Mouse (Mus musculus): Measurements from ENCODE around the gene Chmp2a.

Chmp2a gene

DNA sequence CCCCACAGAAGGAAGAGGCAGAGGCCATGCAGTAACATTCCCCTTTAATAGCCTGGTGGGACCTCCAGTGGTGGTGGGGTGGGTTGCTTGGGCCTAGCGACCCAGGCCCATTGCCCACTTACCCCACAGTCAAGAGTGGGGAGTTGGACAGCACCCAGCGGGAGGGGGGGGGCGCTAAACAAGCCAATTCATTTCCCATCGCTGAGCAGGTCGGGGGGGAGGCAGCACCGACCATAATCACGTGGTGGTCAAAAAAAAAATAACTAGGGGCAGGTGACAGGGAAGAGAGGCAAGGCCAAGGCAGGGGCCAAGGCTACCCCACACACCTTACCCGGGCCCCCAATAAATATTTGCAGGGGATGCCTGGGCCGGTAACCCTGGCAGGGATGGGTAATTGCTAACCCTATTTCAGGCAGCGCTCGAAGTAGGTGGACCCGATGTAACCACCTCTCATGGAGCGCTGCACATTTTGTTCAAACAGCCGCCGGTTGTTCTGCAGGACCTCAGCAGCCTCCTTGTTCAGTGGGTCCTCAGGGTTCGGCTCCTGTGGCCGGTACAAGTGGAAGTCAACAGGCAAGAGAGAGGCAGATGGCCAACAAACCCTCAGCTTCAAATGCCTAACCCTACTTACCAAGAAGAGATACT is 726 bp upstream of the Chmp2a start:
- no peak for DNase-seq (ENCODE audit: extremely low read depth, low read depth)

DNA sequence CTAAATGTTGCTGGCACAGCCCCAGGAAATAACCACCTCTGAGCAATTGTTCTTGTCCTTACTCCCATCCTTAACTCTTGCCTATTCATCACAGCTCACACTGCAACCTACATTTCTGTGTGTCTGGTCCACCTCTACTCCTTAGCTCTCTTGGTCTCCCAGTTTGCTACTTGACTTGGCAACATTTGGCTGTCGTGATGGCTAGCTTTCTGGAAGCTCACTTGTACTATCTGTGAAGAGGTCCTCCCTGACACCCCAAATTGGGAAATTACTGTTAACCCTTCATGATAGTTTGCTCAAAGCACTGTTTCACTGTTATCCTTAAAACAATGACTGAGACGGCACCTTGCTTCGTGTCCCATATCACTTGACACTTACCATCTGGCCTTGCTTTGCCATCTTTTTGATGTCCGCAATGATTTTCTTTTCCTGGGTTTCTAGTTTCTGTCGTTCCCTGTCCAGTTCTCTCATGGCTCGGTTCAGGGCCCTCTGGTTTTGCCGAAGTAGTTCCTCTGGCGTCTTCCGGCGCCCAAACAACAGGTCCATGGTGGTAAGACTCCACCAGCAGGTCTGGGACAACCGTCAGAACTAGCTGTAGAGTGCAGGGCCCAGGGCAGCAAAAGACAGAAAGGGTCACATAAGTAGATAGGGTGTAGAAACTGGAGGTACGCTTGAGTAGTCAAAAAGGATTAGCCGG is 1.0 kb downstream of the Chmp2a start:
- DNase-seq (ENCODE audit: extremely low read depth, low read depth): no peak

- no peak for DNase-seq (ENCODE audit: extremely low read depth, low read depth)
Observed at GRCm38 (mm10) chr7:13032541-13032940, 2.1 kb downstream of the Chmp2a start.

GRCm38 (mm10) chr7:13031983-13032382 is 2.6 kb downstream of the Chmp2a start:
- DNase-seq (ENCODE audit: extremely low read depth, low read depth): no peak

- no peak for DNase-seq (ENCODE audit: extremely low read depth, low read depth)
Observed at GRCm38 (mm10) chr7:13031069-13031468, 3.5 kb downstream of the Chmp2a start.

- no peak for DNase-seq (ENCODE audit: extremely low read depth, low read depth)
Observed at GRCm38 (mm10) chr7:13028986-13029385, 5.6 kb downstream of the Chmp2a start.

DNA sequence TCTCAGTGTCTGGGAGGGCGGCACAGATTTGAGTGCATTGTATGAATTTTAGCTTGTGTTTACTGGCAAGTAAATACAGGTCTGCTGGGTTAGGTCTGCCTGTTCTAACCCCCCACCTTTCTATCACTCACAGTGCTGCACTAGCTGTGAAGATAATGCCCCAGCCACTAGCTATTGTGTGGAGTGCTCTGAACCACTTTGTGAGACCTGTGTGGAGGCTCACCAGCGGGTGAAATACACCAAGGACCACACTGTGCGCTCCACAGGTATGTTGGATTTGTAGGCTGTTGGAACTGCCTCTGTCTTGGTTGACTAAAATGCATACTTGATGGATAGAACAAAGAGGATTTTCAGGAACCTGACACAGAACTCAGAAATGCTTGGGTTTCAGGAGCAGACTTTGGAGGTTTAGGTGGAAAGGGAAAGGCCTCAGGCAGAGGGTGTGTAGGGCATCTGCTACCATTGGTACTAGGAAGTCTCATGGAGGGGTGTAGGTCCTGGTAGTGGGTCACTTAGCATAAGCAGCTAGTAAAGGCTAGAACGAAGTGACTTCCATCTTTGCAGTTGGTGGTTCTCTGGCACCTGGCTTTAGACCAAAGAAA is 9.0 kb downstream of the Chmp2a start:
- no peak for DNase-seq (ENCODE audit: extremely low read depth, low read depth)

DNA sequence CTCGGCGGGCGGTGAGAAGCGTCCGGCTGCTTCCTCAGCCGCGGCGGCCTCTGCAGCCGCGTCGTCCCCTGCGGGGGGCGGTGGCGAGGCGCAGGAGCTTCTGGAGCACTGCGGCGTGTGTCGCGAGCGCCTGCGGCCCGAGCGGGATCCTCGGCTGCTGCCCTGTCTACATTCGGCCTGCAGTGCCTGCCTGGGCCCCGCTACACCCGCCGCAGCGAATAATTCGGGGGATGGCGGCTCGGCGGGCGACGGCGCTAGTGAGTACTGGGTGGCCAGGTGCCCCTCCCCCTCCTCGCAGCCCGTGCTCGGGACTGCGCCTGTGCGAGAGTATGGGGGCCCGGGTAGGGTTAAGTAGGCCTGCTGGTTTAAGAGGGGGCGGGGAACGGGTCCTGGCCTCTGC is 9.8 kb downstream of the Chmp2a start:
- DNase-seq (ENCODE audit: extremely low read depth, low read depth): no peak

DNA sequence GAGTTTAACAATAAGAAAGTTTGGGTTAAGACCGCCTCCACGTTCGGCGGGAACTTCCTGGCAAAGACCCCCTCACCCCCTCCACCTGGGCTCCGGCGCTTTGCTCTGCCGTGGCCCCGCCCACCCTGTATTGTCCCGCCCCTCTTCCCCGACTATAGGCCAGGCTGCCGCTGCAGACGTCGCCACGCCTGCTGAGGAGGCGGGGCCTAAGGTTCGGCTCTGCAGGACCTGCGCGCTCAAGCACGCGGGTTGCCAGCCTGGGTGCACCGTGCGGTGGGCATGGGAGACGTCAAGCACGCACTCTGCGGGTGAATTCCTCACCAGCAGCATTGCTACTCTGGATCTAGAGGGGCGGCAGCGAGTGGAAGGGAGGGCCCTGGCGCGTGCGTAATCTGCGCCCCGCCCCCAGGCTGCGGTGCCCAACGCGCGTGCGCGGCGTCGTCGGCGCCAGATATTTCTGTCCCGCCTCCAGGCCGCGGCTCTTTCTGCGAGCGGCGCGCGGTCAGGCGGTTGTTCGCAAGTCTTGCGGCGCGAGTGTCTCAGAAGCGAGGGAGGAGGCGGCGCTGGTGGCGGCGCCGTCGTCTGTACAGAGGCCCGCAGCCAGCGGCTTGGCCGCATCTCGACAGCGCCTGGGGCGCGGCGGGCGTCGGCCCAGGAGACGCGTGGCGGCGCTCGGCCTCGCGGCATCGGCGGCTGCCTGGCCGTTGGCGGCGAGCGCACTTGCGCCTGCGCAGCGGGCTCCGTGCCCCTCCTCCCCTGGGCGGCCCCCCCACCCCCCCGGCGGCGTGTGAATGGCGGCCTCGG is 10.5 kb downstream of the Chmp2a start:
- DNase-seq (ENCODE audit: extremely low read depth, low read depth): peak; percentile 71

DNA sequence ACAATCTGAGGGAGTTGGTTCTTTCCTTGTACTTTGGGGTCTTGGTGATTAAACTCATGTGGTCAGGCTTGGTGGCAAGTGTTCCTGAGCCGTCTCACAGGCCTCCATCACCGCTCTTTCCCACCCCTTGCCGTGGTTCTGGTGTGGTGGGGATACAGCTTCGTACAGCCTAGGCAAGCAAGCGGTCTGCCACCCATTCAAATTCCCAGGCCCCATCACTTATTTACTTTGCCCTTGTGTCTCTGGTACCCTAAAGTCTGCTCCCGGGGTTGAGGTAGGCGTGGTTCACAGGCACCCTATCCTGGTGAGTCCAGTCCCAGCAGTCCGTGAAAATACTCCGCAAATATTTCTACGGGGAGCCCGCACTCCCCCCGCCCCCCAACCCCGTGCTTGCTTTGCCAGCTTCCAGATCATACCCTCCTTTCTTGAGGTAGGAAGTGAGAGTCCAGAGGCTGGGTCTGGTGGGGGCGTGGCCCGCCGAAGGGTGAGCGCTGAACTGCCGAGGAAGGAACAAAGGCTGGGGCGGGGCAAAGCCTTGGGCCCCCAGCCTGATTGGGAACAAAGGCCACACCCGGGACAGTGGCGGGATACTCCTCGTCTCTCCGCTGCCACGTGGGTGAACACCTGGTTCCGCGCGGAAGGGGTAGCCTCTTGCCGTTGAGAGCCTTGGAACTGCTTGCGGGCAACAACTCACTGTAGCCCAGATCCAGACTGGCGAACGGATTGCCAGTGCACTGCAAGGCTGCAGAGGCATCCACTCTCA is 11.7 kb downstream of the Chmp2a start:
- DNase-seq (ENCODE audit: extremely low read depth, low read depth): peak; percentile 81

DNA sequence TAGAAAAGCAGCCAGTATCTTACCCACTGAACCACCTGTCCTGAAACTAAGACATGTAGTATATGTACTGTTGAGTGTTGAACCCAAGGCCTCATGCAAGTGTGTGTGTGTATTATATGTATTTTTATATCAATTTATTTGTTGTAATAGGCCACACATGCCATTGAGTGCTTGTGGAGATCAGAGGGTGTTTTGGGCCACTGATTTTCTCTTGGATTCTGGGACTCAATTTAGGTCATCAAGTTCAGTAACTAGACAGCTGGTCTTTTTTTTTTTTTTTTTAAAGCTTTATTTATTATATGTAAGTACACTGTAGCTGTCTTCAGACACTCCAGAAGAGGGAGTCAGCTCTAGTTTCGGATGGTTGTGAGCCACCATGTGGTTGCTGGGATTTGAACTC is 19.4 kb downstream of the Chmp2a start:
- no peak for DNase-seq (ENCODE audit: extremely low read depth, low read depth)

GRCm38 (mm10) chr7:13014275-13014839 is 20.2 kb downstream of the Chmp2a start:
- DNase-seq (ENCODE audit: extremely low read depth, low read depth): no peak

DNA sequence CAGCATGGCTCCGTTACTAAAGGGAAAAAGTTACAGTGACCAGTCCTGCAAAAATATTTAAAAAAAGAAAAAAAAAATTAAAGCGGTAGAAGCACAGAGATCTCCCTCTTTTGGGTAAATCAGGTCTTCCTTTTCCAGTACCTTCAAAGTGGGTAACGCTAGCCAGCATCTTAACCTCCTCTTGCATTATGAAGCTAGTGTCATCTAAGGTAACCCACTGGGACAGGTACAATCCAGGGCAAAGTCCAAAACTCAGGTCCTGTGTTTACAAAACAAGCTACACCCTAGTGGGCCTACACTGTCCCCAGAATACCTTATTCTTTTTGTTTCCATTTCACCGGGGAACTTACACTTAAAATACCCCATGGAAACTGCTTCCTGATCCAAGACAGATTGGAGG is 20.9 kb downstream of the Chmp2a start:
- DNase-seq (ENCODE audit: extremely low read depth, low read depth): no peak

DNA sequence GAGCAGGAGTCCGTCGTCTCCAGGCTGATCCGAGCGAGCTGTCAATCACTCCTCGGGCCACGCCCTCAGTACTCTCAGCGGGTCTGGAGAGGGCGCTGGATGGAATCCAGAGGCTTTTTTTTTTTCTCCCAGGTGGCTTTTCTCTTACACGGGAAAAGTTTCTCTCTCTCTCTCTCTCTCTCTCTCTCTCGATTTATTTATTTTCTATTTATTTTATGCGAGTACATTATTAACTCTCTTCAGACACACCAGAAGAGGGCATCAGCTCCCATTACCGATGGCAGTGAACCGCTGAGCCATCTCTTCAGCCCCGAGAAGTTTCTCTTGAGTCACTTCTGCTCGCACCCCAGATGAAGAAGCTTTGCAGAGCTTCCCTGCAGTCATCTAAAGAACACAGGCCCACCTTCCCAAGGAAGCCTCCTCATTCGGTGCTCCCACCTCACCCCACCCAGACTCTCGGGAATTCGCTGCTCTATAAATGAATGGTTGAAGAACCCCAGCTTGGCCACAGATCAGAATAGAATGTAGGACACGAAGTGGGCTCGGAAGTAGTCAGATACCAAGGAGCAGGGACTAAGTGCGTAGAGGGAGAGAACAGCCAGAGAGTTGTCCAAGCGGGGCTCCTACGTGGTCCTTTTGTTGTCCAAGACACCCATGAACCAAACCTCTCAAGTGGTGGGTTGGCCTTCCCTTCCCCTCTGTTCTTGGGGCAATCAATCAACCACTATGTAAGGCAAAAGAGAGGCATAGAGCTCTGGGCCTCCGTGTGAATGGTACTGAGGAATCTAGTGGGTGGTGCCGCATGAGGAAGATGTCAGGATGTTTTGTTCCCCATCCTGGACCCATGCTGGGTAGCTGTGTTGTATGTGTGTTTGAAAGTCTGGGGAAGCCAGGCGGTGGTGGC is 24.4 kb downstream of the Chmp2a start, which contains the start of gene Zbtb45:
TSS of gene Zbtb45 (minus strand) at position 30 of the 904 bp plus-strand sequence.
- no peak for DNase-seq (ENCODE audit: extremely low read depth, low read depth)

DNA sequence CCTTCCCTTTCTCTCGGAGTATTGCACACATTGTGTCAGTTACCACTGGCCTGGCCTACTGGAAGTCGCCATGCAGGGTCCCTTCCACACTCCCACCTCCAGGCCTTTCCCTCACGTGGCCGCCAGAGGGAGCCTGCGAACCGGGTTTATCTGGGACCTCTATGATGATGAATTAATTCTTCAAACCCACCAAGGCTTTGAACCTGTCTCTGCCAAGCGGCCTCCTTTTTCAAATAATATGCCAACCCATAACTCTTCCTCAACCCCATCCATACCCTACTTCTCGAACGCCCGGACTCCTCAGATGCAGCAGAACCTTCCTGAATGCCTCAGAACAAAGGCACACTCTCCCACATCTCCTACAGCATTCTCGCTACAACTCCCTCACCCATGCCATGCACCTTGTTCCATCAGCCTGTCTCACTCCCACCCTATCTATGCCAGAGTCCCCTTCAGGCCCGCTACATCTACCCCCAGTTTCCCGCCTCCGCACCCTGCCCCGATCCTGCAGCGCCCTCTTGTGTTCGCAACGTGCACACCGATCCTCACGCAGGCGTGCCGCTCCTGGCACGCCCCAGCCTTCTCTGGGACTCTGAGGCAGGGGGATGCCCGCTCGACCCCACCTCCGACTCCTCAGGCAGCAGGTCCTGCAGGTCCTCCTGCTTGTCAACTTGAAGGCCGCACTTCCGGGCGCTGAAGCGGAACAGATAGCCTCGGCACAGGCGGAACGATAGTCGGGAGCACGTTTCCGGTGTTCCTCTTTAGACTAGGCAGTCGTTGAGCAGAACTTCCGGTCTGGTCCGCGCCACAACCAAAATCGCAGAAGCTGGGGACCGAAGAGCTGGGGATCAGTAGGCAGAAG is 25.2 kb downstream of the Chmp2a start:
- DNase-seq (ENCODE audit: extremely low read depth, low read depth): peak; percentile 98

DNA sequence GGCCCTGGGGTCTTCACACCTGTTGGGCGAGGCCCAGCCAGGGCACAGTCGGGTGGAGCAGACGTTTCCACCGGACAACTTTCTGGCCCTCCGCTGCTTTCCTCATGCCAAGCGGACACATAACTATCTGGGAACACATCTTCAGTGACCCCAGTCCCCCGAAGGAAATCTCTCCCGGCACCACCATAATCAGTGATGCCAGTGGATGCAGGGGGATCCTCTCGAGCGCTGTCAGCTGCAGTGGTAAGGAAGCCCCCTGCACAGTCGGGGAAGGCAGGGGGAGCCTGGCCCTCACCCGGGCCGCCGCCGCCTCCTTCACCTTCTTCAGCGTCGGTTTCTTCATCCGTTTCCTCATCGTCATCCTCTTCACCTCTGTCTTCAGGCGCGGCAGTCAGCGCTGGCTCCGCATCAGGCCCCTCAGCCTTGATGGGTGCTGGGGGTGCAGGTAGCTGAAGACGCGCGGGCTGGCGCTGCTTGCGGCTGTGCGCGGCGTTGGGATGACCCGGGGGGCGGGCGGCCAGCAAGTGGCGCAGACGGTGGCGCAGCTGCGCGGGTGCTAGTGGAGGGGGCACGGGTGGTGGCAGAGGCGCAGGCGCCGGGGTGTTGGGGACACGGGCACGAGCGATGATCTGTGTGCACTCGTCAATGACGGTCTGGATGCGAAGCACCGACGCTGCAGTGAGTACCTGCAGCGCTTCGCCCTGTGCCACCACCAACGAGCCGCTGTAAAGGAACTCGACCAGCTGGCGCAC is 27.1 kb downstream of the Chmp2a start:
- DNase-seq (ENCODE audit: extremely low read depth, low read depth): no peak

- DNase-seq (ENCODE audit: extremely low read depth, low read depth): no peak
Observed at GRCm38 (mm10) chr7:13006531-13006930, 28.1 kb downstream of the Chmp2a start.

DNA sequence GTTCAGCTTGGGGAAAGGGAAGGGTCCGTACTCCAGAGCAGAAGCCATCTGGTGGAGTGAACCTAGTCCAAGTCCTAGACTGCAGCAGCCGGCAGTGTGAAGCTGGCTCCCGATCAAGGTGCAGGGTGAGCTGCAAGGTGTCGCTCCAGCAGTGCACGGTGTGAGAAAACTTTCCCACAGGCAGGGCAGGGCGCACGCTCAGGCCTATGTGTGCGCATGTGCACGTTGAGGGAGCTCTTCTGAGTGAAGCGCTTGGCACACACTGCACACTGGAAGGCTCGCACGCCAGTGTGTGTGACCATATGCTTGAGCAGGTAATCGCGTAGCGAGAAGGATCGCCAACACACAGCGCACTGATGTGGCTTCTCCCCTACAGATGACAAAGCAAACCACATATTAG is 28.6 kb downstream of the Chmp2a start:
- DNase-seq (ENCODE audit: extremely low read depth, low read depth): no peak
